Mouse (Mus musculus) layer of hippocampus, postnatal 25 days (tissue): ENCODE results near the gene Pxk. TPM values are rescaled to one million over a fixed set of nuclear protein-coding genes. Genes with fewer than 3 reads are reported as not detected.
"Not testable (repeated sequence)": the region's sequence is repeated elsewhere in the genome, so short reads cannot be mapped to it uniquely, and the experiment has no call there.

ENCODE experiments used
- DNase-seq, 2 experiments: peaks; one replicate each; pipeline ENCODE4 v3.0.0; 2022; ENCODE audit warnings: mixed read lengths in 2 of 2, low spot score in 1 of 2; ENCODE audit errors: extremely low spot score in 1 of 2
- total RNA-seq, 2 experiments: library from RNA; stranded (reverse); gene quantifications; 2 replicates each; pipeline ENCODE4 v1.2.3; 2021

Gene Pxk
- total RNA-seq, 2 experiments from 2014 or later = 25.4 to 25.6 TPM

GRCm38 (mm10) chr14:8101886-8102285 is 3.9 kb downstream of the Pxk start:
- no peak for DNase-seq

DNA sequence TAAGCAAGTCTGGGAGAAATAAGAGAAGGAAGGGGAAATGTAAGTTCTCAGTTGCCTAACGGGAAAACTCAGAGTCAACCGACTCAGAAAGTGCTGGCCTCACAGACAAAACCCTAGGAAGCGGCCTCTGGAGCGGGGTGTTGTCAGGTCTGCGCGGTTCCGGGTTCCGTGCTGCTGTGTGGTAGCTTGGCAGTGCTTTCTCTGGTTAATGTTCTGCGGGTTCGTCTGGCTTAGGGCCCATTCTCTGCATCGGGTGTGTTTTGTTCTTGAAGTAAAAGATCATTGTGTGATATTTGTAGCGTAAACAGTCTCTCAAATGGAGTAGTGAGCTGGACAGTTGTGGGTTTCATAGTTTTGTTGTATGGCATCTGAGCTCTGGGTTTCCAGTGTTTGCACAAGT is 4.7 kb downstream of the Pxk start:
- DNase-seq = no peak

- no peak for DNase-seq
These were observed 10.0 kb downstream of the Pxk start for GRCm38 (mm10) chr14:8108047-8108446.

GRCm38 (mm10) chr14:8108976-8109375 is 11.0 kb downstream of the Pxk start:
- no peak for DNase-seq

DNA sequence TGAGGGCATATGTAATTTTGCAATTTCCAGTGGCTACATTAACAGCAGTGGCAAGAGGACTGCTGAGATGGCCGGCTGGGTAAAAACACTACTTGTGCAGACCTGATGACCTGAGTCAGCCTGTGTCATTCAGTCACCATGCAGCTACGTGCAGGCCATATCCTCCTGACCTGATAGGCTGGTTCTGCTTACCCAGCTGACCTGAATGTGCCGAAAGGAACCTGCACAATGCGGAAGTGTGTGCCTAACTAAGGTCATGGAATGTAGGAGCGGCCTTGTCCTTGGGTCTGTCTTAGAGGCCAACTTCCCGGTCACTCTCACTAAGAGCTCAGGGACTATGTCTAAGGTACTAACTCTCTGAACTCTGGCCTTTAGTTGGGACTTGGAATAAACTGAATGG is 13.5 kb downstream of the Pxk start:
- DNase-seq = no peak

- no peak for DNase-seq
These were observed 14.0 kb downstream of the Pxk start for GRCm38 (mm10) chr14:8112036-8112435.

GRCm38 (mm10) chr14:8113616-8114015 is 15.6 kb downstream of the Pxk start:
- no peak for DNase-seq

GRCm38 (mm10) chr14:8114306-8114705 is 16.3 kb downstream of the Pxk start:
- no peak for DNase-seq

DNA sequence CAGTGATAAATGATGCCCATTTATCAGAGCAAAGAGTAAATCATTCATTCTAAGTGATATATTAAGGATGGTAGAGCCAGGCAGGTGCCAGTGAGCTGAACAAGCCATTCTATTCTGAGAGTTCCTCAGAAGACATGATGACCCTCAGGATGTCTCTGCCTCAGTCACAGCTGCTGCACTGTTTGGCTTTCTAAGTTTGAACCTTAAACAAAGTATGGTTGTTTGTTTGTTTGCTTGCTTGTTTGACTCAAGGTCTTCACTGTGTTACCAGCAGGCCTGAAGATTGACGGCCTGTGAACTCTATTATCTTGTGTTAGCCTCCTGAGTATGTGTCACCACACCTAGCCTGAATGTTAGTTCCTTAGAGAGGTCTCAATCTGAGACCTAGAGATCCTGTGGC is 16.7 kb downstream of the Pxk start:
- DNase-seq = no peak

- DNase-seq = no peak
These were observed 17.8 kb downstream of the Pxk start for GRCm38 (mm10) chr14:8115772-8116171.

- DNase-seq = no peak
These were observed 19.4 kb downstream of the Pxk start for GRCm38 (mm10) chr14:8117371-8117770.

GRCm38 (mm10) chr14:8119454-8119853 is 21.4 kb downstream of the Pxk start:
- no peak for DNase-seq

- DNase-seq = no peak
These were observed 21.9 kb downstream of the Pxk start for GRCm38 (mm10) chr14:8119904-8120303.

DNA sequence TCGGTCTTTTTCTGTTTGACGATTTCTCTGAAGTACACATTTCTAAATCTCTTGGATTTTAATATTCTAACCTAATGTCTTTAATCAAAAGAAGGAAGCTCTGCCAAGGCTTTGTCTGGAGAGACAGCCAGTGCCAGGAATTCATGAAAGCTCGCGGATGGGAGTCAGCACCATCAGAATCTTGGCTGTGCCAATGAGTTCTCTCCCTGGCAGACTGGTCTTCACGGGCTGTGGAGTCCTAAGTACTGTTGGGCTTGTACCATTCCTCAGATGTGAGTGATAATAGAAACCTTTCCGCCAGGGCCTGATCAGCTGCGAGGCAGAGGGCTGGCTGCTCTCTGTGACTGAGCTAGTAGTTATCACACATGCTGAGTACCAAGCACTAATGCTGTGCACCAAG is 25.1 kb downstream of the Pxk start:
- DNase-seq = no peak

- not testable (repeated sequence) for DNase-seq
These were observed 25.6 kb downstream of the Pxk start for GRCm38 (mm10) chr14:8123611-8124010.

GRCm38 (mm10) chr14:8124046-8124881 is 26.3 kb downstream of the Pxk start:
- no peak for DNase-seq

DNA sequence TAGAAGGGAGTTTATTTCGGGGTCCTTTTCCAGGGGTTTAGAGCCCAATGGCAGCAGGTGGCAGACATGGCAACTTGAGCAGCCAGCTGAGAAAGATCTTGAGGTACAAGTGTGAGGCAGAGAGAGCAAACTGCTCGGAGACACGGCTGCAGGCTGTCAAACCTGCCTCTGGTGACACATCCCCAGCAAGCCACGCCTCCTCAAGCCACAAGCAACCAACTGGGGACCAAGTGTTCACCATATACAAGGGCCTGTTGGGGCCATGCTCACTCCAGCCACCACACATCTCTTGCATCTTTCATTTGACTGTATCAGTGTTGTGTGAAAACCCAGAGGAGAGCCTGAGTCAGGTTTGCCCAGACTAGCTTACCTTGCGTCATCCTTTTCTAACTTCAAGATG is 30.0 kb downstream of the Pxk start:
- DNase-seq = no peak

DNA sequence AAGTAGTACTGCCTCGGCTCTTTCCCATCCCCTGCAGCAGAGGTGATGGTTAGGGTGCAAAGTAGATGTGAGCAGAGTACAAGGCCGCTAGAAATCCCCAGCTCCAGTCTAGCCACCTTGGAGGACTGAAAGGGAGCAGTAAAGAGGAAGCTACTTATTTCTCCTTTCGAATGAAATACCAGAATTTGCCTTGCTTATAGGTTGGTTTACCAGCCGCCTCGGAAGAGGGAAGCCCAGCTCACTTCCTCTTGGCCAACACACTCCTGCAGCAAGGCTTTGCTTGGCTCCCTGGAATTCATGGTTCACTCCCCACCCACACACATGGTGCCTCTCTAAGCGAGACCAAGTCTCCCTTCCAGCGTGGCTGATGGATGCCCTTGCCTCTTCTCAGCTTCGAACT is 34.8 kb downstream of the Pxk start:
- no peak for DNase-seq

DNA sequence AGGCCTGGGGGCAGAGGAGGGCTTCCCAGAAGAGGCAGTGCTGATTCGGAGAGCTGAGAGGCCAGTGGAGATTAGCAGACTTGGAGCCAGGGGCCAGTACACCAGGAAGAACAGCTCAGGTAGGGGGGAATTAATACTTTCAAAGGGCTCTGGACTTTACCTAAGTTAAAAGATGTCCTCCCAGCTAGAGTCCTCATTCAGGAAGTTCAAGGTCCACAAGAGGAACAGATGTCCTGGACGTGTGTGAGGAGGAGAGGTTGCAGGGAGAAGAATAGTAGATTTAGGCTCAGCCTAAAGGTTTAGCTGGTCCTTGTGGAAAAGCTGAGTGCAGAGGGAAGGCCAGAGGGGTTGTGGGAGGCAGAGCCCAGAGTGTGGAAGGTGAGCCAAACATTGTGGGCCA is 36.2 kb downstream of the Pxk start:
- DNase-seq = no peak

- no peak for DNase-seq
These were observed 37.1 kb downstream of the Pxk start for GRCm38 (mm10) chr14:8135130-8135529.

DNA sequence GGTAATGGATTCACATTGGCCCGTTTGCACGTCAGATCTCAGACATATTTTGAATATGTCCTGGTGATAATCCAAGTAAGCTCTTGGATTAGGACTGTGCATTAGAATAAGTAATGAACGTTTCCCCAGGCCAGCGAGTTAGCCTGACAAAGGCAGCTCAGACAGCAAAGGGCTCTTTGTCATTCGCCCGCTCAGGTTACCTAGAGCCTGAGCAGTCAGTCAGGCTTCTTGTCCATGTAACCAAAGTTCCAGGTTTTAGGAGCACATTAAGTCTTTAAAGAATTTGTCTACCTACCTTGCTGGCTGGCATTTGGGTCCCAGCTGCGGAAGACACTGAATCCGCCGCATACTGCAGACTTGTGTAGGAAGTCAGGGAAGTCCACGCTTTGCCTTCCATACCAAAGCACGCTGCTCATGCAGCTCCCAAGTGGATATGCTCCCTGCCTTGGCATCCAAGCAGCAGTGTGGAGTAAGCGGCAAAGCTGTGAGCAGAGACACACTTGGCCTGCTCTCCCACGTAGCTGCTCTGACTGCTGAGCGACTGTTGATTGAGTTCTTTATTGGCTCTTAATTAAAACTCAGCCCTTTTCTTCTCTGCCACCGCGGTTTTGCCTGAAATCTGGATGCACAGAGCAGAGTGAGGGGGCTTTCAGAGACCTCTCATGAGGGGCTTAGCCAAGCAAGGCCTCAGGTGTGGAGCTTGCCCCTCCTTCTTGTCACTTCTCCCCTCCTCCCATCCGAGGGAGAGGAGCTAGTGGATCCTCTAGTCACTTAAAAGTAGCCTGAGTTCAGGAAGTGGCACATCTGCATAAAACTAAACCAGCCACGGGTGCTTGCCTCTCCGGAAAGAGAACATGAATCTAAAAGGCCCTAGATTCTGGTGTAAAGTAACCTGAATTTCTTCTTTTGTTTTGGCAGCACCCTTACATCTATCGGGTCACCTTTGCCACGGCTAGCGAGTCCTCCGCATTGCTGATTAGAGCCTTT is 42.0 kb downstream of the Pxk start:
- no peak for DNase-seq
